Mouse (Mus musculus) lung, adult 2 months (tissue): ENCODE measurements around the gene Phf21a. TPM values are rescaled to one million over a fixed set of nuclear protein-coding genes. Genes with fewer than 3 reads are reported as not detected.
"Not testable (repeated sequence)": the region's sequence is repeated elsewhere in the genome, so short reads cannot be mapped to it uniquely, and the experiment has no call there.

Source experiments
- DNase-seq: peaks from one replicate; pipeline ENCODE4 v3.0.0; 2022
- H3K4me1 ChIP-seq: fragments of 200-500 bp; 2 replicates; pipeline ENCODE4 v1.6.1; 2011; ENCODE audit warnings: low read length; ENCODE audit not compliant: control insufficient read depth, insufficient read depth
- H3K4me3 ChIP-seq: fragments of 200-500 bp; replicated peaks from 2 replicates; pipeline ENCODE3; 2011; ENCODE audit warnings: low read depth, mild to moderate bottlenecking, control low read depth, low read length; ENCODE audit errors: extremely low read depth
- CTCF ChIP-seq: fragments of 200-500 bp; IDR thresholded peaks from 2 replicates; pipeline ENCODE4 v1.5.1; 2011; ENCODE audit warnings: mild to moderate bottlenecking, low read length, control low read depth; ENCODE audit not compliant: insufficient read depth
- POLR2A ChIP-seq: fragments of 200-500 bp; IDR thresholded peaks from 2 replicates; pipeline ENCODE4 v1.6.1; 2011; ENCODE audit warnings: low read depth, mild to moderate bottlenecking, control low read depth, low read length, borderline replicate concordance; ENCODE audit errors: extremely low read depth
- WGBS: fragments of 180-500 bp; shearing (Covaris S2); methylation state at CpG from one replicate; pipeline ENCODE4 v1.1.7; 2018; 5-methylcytosine and 5-hydroxymethylcytosine counted together
- polyA plus RNA-seq: library from polyadenylated mRNA; depleted of rRNA; stranded (reverse); fragments of >200 nt; gene quantifications from 2 replicates; pipeline ENCODE4 v1.2.3, GENCODE M21; 2012

The Phf21a gene
- polyA plus RNA-seq, 1 experiment: 49.9 TPM

- no peak for DNase-seq
- WGBS: 81% methylated on average over 13 of the region's 13 CpGs
- TF ChIP-seq POLR2A: no peak
- no peak for TF ChIP-seq CTCF
- H3K4me1 ChIP-seq: no peaks in the 10 kb centered on the region
- no peak overlapping the region for H3K4me3 ChIP-seq
Measured at GRCm38 (mm10) chr2:92076086-92076692, 16.7 kb upstream of the Phf21a start.

GRCm38 (mm10) chr2:92082196-92082595 is 10.7 kb upstream of the Phf21a start:
- Histone ChIP-seq H3K4me1 (no peaks in the 10 kb centered on the region), H3K4me3 (no peak overlapping the region)
- DNase-seq: no peak
- WGBS: 94% methylated on average over 4 of the region's 4 CpGs
- TF ChIP-seq POLR2A (no peak), CTCF (no peak)

- WGBS: 39% methylated on average over 1 of the region's 1 CpGs
- TF ChIP-seq POLR2A (no peak), CTCF (no peak)
- DNase-seq: no peak
- Histone ChIP-seq H3K4me3 (no peak overlapping the region), H3K4me1 (no peaks in the 10 kb centered on the region)
Measured at GRCm38 (mm10) chr2:92085721-92086120, 7.2 kb upstream of the Phf21a start.

DNA sequence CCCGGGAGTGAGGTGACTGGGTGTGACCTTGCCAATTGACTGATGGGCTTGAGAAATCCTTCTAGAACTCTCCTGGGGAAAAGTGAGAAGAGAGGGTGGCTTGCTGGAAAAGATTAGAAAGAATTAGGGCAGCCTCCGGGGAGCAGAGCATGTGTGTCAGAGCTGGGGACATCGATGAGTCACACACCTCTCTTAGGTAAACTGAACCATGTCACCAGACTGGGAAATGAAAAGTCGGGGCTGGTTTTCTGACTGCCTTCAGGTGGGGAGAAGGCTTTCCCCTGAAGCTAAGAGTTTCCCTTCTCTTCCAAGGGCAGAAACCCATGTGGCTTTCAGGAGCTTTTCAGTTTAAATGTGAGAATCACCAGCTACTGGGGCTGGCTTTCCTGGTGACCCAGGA is 5.9 kb upstream of the Phf21a start:
- no peaks in the 10 kb centered on the region for H3K4me1 ChIP-seq
- TF ChIP-seq CTCF (no peak), POLR2A (no peak)
- 56% methylated on average over 4 of the region's 4 CpGs for WGBS
- no peak for DNase-seq
- H3K4me3 ChIP-seq: no peak overlapping the region

- TF ChIP-seq POLR2A (no peak), CTCF (no peak)
- whole genome bisulfite sequencing: 82% methylated on average over 4 of the region's 4 CpGs
- H3K4me3 ChIP-seq: no peak overlapping the region
Measured at GRCm38 (mm10) chr2:92089782-92090181, 3.1 kb upstream of the Phf21a start.

GRCm38 (mm10) chr2:92093503-92093902 is 586 bp downstream of the Phf21a start:
- 90% methylated on average over 2 of the region's 2 CpGs for WGBS
- H3K4me1 ChIP-seq, DNase-seq, H3K4me3 ChIP-seq: not testable (repeated sequence)

More at GRCm38 (mm10) chr2:92089782-92090181, 3.1 kb upstream of the Phf21a start:
- H3K4me1 ChIP-seq: no peaks in the 10 kb centered on the region
- no peak for DNase-seq

GRCm38 (mm10) chr2:92094078-92094477 is 1.2 kb downstream of the Phf21a start:
- peak; percentile 13 for DNase-seq
- Histone ChIP-seq H3K4me3 (no peak overlapping the region), H3K4me1 (0 out of 2 replicates have a peak, but pooled peaks cover 2% of the 10 kb centered on the region)
- no peak for TF ChIP-seq POLR2A
- no peak for TF ChIP-seq CTCF
- WGBS: 49% methylated on average over 8 of the region's 8 CpGs

GRCm38 (mm10) chr2:92100768-92101167 is 7.9 kb downstream of the Phf21a start:
- Histone ChIP-seq H3K4me3 (no peak overlapping the region), H3K4me1 (0 out of 2 replicates have a peak, but pooled peaks cover 4% of the 10 kb centered on the region)
- TF ChIP-seq CTCF: no peak
- TF ChIP-seq POLR2A: no peak
- WGBS: 54% methylated on average over 6 of the region's 6 CpGs
- DNase-seq: no peak

DNA sequence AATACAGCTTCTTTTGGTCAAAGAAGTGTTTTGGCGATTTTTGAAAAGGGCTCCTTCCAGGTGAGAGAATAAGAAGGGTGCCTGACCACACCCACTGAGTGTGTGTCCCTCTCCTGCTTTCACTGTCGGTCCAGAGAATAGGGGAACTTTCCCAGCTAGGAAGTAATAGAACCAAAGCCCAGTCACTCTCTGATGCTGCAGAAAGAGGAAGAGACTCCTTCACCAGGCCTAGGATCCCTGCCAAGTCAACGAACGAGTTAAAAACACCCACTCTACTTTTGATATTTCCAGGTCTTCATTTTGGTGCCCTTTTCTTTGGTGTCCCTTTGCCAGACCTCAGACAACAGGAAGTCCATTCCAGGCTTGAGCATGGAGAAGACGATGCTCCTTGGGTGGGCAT is 31.6 kb downstream of the Phf21a start:
- TF ChIP-seq POLR2A (no peak), CTCF (no peak)
- Histone ChIP-seq H3K4me1 (no peaks in the 10 kb centered on the region), H3K4me3 (no peak overlapping the region)
- WGBS: 54% methylated on average over 5 of the region's 5 CpGs
- DNase-seq: no peak

DNA sequence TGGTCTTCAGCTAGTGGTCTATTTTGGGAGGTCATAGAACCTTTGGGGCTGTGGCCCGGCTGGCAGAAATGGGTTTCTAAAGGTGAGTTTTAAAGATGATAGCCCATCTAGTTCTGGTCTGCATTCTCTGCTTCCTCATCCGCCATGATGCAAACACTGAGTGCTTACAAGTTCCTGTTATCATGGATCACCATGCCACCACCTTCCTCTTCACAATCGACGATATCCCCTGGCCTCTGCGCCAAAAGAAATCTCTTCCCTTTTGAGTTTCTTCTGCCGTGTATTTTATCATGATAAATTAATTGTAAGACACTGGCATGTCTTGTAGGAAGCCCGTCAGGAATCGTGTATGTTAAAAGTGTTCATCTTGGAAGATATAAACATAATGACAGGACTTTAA is 32.4 kb downstream of the Phf21a start:
- DNase-seq: no peak
- WGBS: 49% methylated on average over 8 of the region's 8 CpGs
- Histone ChIP-seq H3K4me1 (no peaks in the 10 kb centered on the region), H3K4me3 (no peak overlapping the region)
- TF ChIP-seq CTCF (no peak), POLR2A (no peak)
